ENCODE assay signal across 8 mouse cellular contexts in genomic region chr9:109038901-109039364, GRCm38 (mm10). TPM values are rescaled to one million over a fixed set of nuclear protein-coding genes. Genes with fewer than 3 reads are reported as not detected.
DNase-seq lines count a peak whose midpoint lies in the region; ATAC-seq and TF ChIP-seq lines count a peak whose summit lies in the region.

No protein-coding gene starts in this region.

- H3K9ac ChIP-seq in neural tube, embryonic 11.5 days (ENCODE audit: low read length) = peak overlapping the region; percentile 73
- H3K9ac ChIP-seq in hindbrain, postnatal 0 days (replicated peaks; ENCODE audit: low read length) = peak overlapping the region; percentile 57
- peak overlapping the region; percentile 60; the same call in 1 of the 2 replicates for H3K9ac ChIP-seq in liver, embryonic 15.5 days
- peak overlapping the region; percentile 76 for H3K9ac ChIP-seq in neural tube, embryonic 13.5 days

- WGBS in neural tube, embryonic 11.5 days = 21% methylated on average over 8 of the region's 8 CpGs
- 17% methylated on average over 8 of the region's 8 CpGs for WGBS in hindbrain, postnatal 0 days
- 22% methylated on average over 8 of the region's 8 CpGs for WGBS in liver, embryonic 15.5 days (ENCODE audit: insufficient replicate concordance)
- WGBS in neural tube, embryonic 13.5 days = 22% methylated on average over 8 of the region's 8 CpGs

- H3K4me3 ChIP-seq in neural tube, embryonic 11.5 days (ENCODE audit: low read depth, low read length) = peak overlapping the region; percentile 56
- peak overlapping the region; percentile 53 for H3K4me3 ChIP-seq in hindbrain, postnatal 0 days (ENCODE audit: low read length)
- H3K4me3 ChIP-seq in liver, embryonic 15.5 days (replicated peaks) = peak overlapping the region; percentile 60
- peak overlapping the region; percentile 60 for H3K4me3 ChIP-seq in neural tube, embryonic 13.5 days

- H3K9me3 ChIP-seq in neural tube, embryonic 11.5 days (ENCODE audit: control insufficient read depth, low read length) = no peaks in the 10 kb centered on the region
- no peaks in the 10 kb centered on the region for H3K9me3 ChIP-seq in hindbrain, postnatal 0 days (ENCODE audit: low read length)
- H3K9me3 ChIP-seq in liver, embryonic 15.5 days (replicated peaks) = no peaks in the 10 kb centered on the region
- no peaks in the 10 kb centered on the region for H3K9me3 ChIP-seq in neural tube, embryonic 13.5 days

- peak overlapping the region; percentile 87 for H3K4me2 ChIP-seq in neural tube, embryonic 11.5 days (ENCODE audit: low read depth)
- H3K4me2 ChIP-seq in hindbrain, postnatal 0 days (ENCODE audit: low read depth, low read length) = peak overlapping the region; percentile 80
- H3K4me2 ChIP-seq in liver, embryonic 15.5 days = peak overlapping the region; percentile 77
- H3K4me2 ChIP-seq in neural tube, embryonic 13.5 days = peak overlapping the region; percentile 83

- H3K36me3 ChIP-seq in neural tube, embryonic 11.5 days (ENCODE audit: control insufficient read depth, insufficient read depth, low read length) = no peaks in the 10 kb centered on the region
- H3K36me3 ChIP-seq in hindbrain, postnatal 0 days (ENCODE audit: insufficient read depth, low read length) = no peaks in the 10 kb centered on the region
- no peaks in the 10 kb centered on the region for H3K36me3 ChIP-seq in liver, embryonic 15.5 days (replicated peaks)
- H3K36me3 ChIP-seq in neural tube, embryonic 13.5 days = no peaks in the 10 kb centered on the region

- TF ChIP-seq CTCF in hindbrain, postnatal 0 days (IDR thresholded peaks at IDR 0.05; ENCODE audit: low read depth) = no peak

- no peaks in the 10 kb centered on the region for H3K27me3 ChIP-seq in neural tube, embryonic 11.5 days (ENCODE audit: control insufficient read depth, insufficient read depth, low read length)
- no peaks in the 10 kb centered on the region for H3K27me3 ChIP-seq in hindbrain, postnatal 0 days (ENCODE audit: insufficient read depth, low read length)
- peaks cover 25% of the 10 kb centered on the region for H3K27me3 ChIP-seq in liver, embryonic 15.5 days
- 0 out of 2 replicates have a peak, but pooled peaks cover 5% of the 10 kb centered on the region for H3K27me3 ChIP-seq in neural tube, embryonic 13.5 days

- ATAC-seq in neural tube, embryonic 11.5 days (ENCODE audit: insufficient read depth, low FRiP score, low TSS enrichment) = no peak
- peak; percentile 51; the same call in 1 of the 2 replicates for ATAC-seq in hindbrain, postnatal 0 days
- peak; percentile 52; the same call in 1 of the 2 replicates for ATAC-seq in liver, embryonic 15.5 days (ENCODE audit: insufficient read depth)
- ATAC-seq in neural tube, embryonic 13.5 days (ENCODE audit: low read depth) = 0 out of 2 replicates have a peak, but pooled peaks have one; percentile 47

- intact Hi-C loops in gastrocnemius, postnatal 14 days (cut with DNase I; ENCODE audit: low total_unique reads) = no loop called here

- H3K27ac ChIP-seq in neural tube, embryonic 11.5 days (ENCODE audit: low read depth, low read length) = no peak overlapping the region
- H3K27ac ChIP-seq in hindbrain, postnatal 0 days = peak overlapping the region; percentile 37; the same call in 1 of the 2 replicates
- H3K27ac ChIP-seq in liver, embryonic 15.5 days (replicated peaks) = no peak overlapping the region
- 0 out of 2 replicates have a peak overlapping the region, but pooled peaks have one; percentile 42 for H3K27ac ChIP-seq in neural tube, embryonic 13.5 days (replicated peaks)

- no peak for DNase-seq in neural tube, embryonic 11.5 days (ENCODE audit: low spot score)
- no peak for DNase-seq in neural tube, embryonic 10.5 days (ENCODE audit: extremely low spot score, low spot score)
- DNase-seq in cerebellum, adult 9-10 months = peak; percentile 67
- DNase-seq in gastrocnemius, postnatal 14 days = peak; percentile 73
- DNase-seq in hindbrain, postnatal 0 days (ENCODE audit: low spot score) = no peak
- no peak for DNase-seq in retina, embryonic 14.5 days (ENCODE audit: low spot score)

- H3K4me1 ChIP-seq in neural tube, embryonic 11.5 days (ENCODE audit: control insufficient read depth, insufficient read depth, low read length) = no peaks in the 10 kb centered on the region
- H3K4me1 ChIP-seq in hindbrain, postnatal 0 days (ENCODE audit: insufficient read depth, low read length) = no peaks in the 10 kb centered on the region
- peaks cover 16% of the 10 kb centered on the region for H3K4me1 ChIP-seq in liver, embryonic 15.5 days (replicated peaks)
- peaks cover 16% of the 10 kb centered on the region for H3K4me1 ChIP-seq in neural tube, embryonic 13.5 days (replicated peaks)

RNA-seq across cellular contexts. Expression of gene Shisa5, which starts 0.6 kb away (rescaled TPM):
- 30.9 and 34.7 TPM in 2 replicates for polyA plus RNA-seq in neural tube, embryonic 11.5 days (2014; fragmentation: Nextera tagmentation; extraction: Ambion mirVana)
- total RNA-seq in gastrocnemius, postnatal 14 days (2021) = 10 to 100 TPM; 24.4 to 26.3 TPM
- total RNA-seq in hindbrain, postnatal 0 days (2014; rRNA removed) = 77.8 and 90.6 TPM in 2 replicates
- polyA plus RNA-seq in hindbrain, postnatal 0 days (2015; fragmentation: Nextera tagmentation; extraction: Ambion mirVana) = 74.5 and 77.6 TPM in 2 replicates
- polyA plus RNA-seq in liver, embryonic 15.5 days (2015; fragmentation: Nextera tagmentation; extraction: Ambion mirVana) = 23.1 and 23.6 TPM in 2 replicates
- 58.7 and 59.9 TPM in 2 replicates for polyA plus RNA-seq in neural tube, embryonic 13.5 days (2015; fragmentation: Nextera tagmentation; extraction: Ambion mirVana)

RNA-seq across cellular contexts. Expression of gene Trex1, which starts 20.6 kb away (rescaled TPM):
- 6.9 and 7.8 TPM in 2 replicates for polyA plus RNA-seq in neural tube, embryonic 11.5 days (2014; fragmentation: Nextera tagmentation; extraction: Ambion mirVana)
- 10 to 100 TPM; 10.7 to 11.4 TPM for total RNA-seq in gastrocnemius, postnatal 14 days (2021)
- total RNA-seq in hindbrain, postnatal 0 days (2014; rRNA removed) = 20.1 and 32.6 TPM in 2 replicates
- 14.3 and 14.4 TPM in 2 replicates for polyA plus RNA-seq in hindbrain, postnatal 0 days (2015; fragmentation: Nextera tagmentation; extraction: Ambion mirVana)
- 8.6 and 9.8 TPM in 2 replicates for polyA plus RNA-seq in liver, embryonic 15.5 days (2015; fragmentation: Nextera tagmentation; extraction: Ambion mirVana)
- polyA plus RNA-seq in neural tube, embryonic 13.5 days (2015; fragmentation: Nextera tagmentation; extraction: Ambion mirVana) = 12.4 and 15.0 TPM in 2 replicates

RNA-seq across cellular contexts. Expression of gene Atrip, which starts 35.0 kb away (rescaled TPM):
- polyA plus RNA-seq in neural tube, embryonic 11.5 days (2014; fragmentation: Nextera tagmentation; extraction: Ambion mirVana) = 25.3 and 26.4 TPM in 2 replicates
- 1 to 10 TPM; 7.4 to 7.5 TPM for total RNA-seq in gastrocnemius, postnatal 14 days (2021)
- 39.5 and 52.3 TPM in 2 replicates for total RNA-seq in hindbrain, postnatal 0 days (2014; rRNA removed)
- polyA plus RNA-seq in hindbrain, postnatal 0 days (2015; fragmentation: Nextera tagmentation; extraction: Ambion mirVana) = 30.6 and 32.2 TPM in 2 replicates
- 9.2 and 12.6 TPM in 2 replicates for polyA plus RNA-seq in liver, embryonic 15.5 days (2015; fragmentation: Nextera tagmentation; extraction: Ambion mirVana)
- 26.3 and 29.5 TPM in 2 replicates for polyA plus RNA-seq in neural tube, embryonic 13.5 days (2015; fragmentation: Nextera tagmentation; extraction: Ambion mirVana)

RNA-seq across cellular contexts. Expression of gene Ccdc51, which starts 43.4 kb away (rescaled TPM):
- polyA plus RNA-seq in neural tube, embryonic 11.5 days (2014; fragmentation: Nextera tagmentation; extraction: Ambion mirVana) = 13.4 and 15.1 TPM in 2 replicates
- total RNA-seq in gastrocnemius, postnatal 14 days (2021) = 1 to 10 TPM; 7.3 to 7.8 TPM
- total RNA-seq in hindbrain, postnatal 0 days (2014; rRNA removed) = 7.8 and 8.4 TPM in 2 replicates
- 5.1 and 6.7 TPM in 2 replicates for polyA plus RNA-seq in hindbrain, postnatal 0 days (2015; fragmentation: Nextera tagmentation; extraction: Ambion mirVana)
- polyA plus RNA-seq in liver, embryonic 15.5 days (2015; fragmentation: Nextera tagmentation; extraction: Ambion mirVana) = 11.4 and 12.0 TPM in 2 replicates
- 14.2 and 15.5 TPM in 2 replicates for polyA plus RNA-seq in neural tube, embryonic 13.5 days (2015; fragmentation: Nextera tagmentation; extraction: Ambion mirVana)

RNA-seq across cellular contexts. Expression of gene Tma7, which starts 43.5 kb away (rescaled TPM):
- polyA plus RNA-seq in neural tube, embryonic 11.5 days (2014; fragmentation: Nextera tagmentation; extraction: Ambion mirVana) = 719 and 756 TPM in 2 replicates
- total RNA-seq in gastrocnemius, postnatal 14 days (2021) = 100 to 1,000 TPM; 184 to 190 TPM
- total RNA-seq in hindbrain, postnatal 0 days (2014; rRNA removed) = 56.2 and 73.8 TPM in 2 replicates
- polyA plus RNA-seq in hindbrain, postnatal 0 days (2015; fragmentation: Nextera tagmentation; extraction: Ambion mirVana) = 764 and 779 TPM in 2 replicates
- 249 and 328 TPM in 2 replicates for polyA plus RNA-seq in liver, embryonic 15.5 days (2015; fragmentation: Nextera tagmentation; extraction: Ambion mirVana)
- polyA plus RNA-seq in neural tube, embryonic 13.5 days (2015; fragmentation: Nextera tagmentation; extraction: Ambion mirVana) = 726 and 792 TPM in 2 replicates

Comparison
In these comparisons a context has a peak if more than half of its experiments do, and no peak if none do; other contexts are left out.
1. H3K27ac ChIP-seq: peak in hindbrain, postnatal 0 days (single experiment) and neural tube, embryonic 13.5 days (single experiment); none in neural tube, embryonic 11.5 days (single experiment) and liver, embryonic 15.5 days (single experiment).
2. DNase-seq: peak in cerebellum, adult 9-10 months (single experiment) and gastrocnemius, postnatal 14 days (single experiment); none in neural tube, embryonic 11.5 days (single experiment), neural tube, embryonic 10.5 days (single experiment), hindbrain, postnatal 0 days (single experiment) and retina, embryonic 14.5 days (single experiment).
3. Peak in every context shown above with its lines, with median percentiles within 50 percentile points of each other: H3K4me2 ChIP-seq, H3K4me3 ChIP-seq and H3K9ac ChIP-seq.